Mouse (Mus musculus): Measurements from ENCODE around the gene G430095P16Rik. TPM values are rescaled to one million over a fixed set of nuclear protein-coding genes. Genes with fewer than 3 reads are reported as not detected.

Gene G430095P16Rik
- polyA plus RNA-seq, 1 experiment, result 9.4 TPM

DNA sequence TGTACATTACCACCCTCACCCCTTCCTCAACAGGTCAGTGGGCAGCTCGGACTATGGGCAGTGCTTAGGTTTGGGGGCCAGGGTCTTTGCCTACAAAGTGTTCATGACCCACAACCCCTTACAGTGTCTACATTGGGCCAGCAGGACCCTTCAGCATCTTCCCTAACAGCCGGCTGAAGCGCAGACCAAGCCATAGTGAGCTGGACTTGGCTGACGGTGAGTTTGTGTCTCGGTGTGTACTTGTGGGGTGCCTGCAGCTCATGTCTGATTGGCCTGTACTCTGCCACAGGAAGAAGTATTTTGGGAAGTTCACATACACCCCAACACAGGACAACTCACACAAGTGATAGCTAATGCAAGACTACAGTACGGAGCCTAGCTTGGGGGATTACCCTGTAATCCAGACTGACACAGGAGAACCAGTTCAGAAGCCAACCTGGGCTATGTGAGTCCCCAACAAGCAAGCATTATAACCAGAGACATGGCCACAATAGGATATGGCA, 19.8 kb upstream of the G430095P16Rik start:
- no peak overlapping the region for H3ac ChIP-seq (ENCODE audit: control insufficient read depth, insufficient read length)
- no peaks in the 10 kb centered on the region for H3K79me2 ChIP-seq (ENCODE audit: control insufficient read depth, insufficient read depth)
- H3K36me3 ChIP-seq (ENCODE audit: control insufficient read depth, insufficient read depth), result no peaks in the 10 kb centered on the region
- H3K4me2 ChIP-seq (ENCODE audit: low read depth), result no peak overlapping the region
- H3K27me3 ChIP-seq (ENCODE audit: control insufficient read depth, insufficient read depth, insufficient read length), result no peaks in the 10 kb centered on the region
- no peak overlapping the region for H3K4me3 ChIP-seq
- no peak for TF ChIP-seq TCF3 (IDR thresholded peaks at IDR 0.05; ENCODE audit: insufficient read length, low read depth)
- TF ChIP-seq USF1 (IDR thresholded peaks at IDR 0.05; ENCODE audit: low read depth), result no peak
- no peak for TF ChIP-seq REST (IDR thresholded peaks at IDR 0.05; ENCODE audit: insufficient read depth, insufficient read length)
- TF ChIP-seq E2F4 (IDR thresholded peaks at IDR 0.05; ENCODE audit: insufficient read depth), result no peak
- TF ChIP-seq POLR2AphosphoS2 (IDR thresholded peaks at IDR 0.05; ENCODE audit: insufficient read length, low read depth), result no peak
- no peak for TF ChIP-seq MAX (IDR thresholded peaks at IDR 0.05; ENCODE audit: low read depth)
- no peak for TF ChIP-seq TCF12 (IDR thresholded peaks at IDR 0.05; ENCODE audit: insufficient read depth, poor library complexity, severe bottlenecking)
- TF ChIP-seq MYOD1 (IDR thresholded peaks at IDR 0.05; ENCODE audit: control insufficient read depth in 1 of 3, insufficient read length in 2 of 3, low read depth in 2 of 3), result no peak
- TF ChIP-seq CEBPB (IDR thresholded peaks at IDR 0.05; ENCODE audit: insufficient read depth, poor library complexity, severe bottlenecking), result no peak
- TF ChIP-seq MYOG (IDR thresholded peaks at IDR 0.05; ENCODE audit: control insufficient read depth in 1 of 3, insufficient read depth in 1 of 3, insufficient read length in 2 of 3, low read depth in 2 of 3), result no peak
- TF ChIP-seq SRF (IDR thresholded peaks at IDR 0.05; ENCODE audit: control insufficient read depth, insufficient read length, low read depth), result no peak
- TF ChIP-seq POLR2A (IDR thresholded peaks at IDR 0.05; ENCODE audit: insufficient read length, low read depth), result no peak

DNA sequence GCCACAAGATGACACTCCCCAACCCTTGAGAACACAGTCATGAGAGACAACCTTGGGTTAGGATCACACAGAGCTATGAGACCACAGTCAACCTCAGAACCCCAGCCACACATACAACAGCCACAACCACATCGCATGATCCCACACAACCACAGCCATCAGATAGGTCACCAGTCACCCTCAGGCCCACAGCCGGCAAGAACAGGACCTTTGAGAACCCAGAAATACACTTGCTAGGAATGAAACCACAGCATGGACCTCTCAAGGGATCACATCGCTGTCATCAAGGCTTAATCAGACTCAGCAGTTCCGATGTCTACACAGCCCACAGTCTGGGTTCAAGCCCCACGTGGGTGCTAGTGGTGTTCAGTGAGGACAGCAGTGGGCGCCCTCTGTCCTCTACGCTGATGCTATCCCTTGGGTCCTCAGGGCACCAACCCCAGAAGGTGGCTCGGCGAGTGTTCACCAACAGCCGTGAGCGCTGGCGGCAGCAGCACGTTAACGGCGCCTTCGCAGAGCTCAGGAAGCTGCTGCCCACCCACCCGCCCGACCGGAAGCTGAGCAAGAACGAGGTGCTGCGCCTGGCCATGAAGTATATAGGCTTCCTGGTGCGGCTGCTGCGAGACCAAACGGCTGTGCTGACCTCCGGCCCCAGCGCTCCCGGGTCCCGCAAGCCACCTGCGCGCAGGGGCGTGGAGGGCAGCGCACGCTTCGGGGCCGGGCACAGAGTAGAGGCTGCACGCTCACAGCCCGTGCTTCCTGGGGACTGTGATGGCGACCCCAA, 19.1 kb upstream of the G430095P16Rik start:
- Histone ChIP-seq H3K4me3 (no peak overlapping the region), H3ac (ENCODE audit: control insufficient read depth, insufficient read length) (no peak overlapping the region), H3K79me2 (ENCODE audit: control insufficient read depth, insufficient read depth) (no peaks in the 10 kb centered on the region), H3K36me3 (ENCODE audit: control insufficient read depth, insufficient read depth) (no peaks in the 10 kb centered on the region), H3K27me3 (ENCODE audit: control insufficient read depth, insufficient read depth, insufficient read length) (no peaks in the 10 kb centered on the region), H3K4me2 (ENCODE audit: low read depth) (no peak overlapping the region)
- TF ChIP-seq TCF3 (IDR thresholded peaks at IDR 0.05; ENCODE audit: insufficient read length, low read depth) (no peak), E2F4 (IDR thresholded peaks at IDR 0.05; ENCODE audit: insufficient read depth) (no peak), POLR2AphosphoS2 (IDR thresholded peaks at IDR 0.05; ENCODE audit: insufficient read length, low read depth) (no peak), MAX (IDR thresholded peaks at IDR 0.05; ENCODE audit: low read depth) (no peak), USF1 (IDR thresholded peaks at IDR 0.05; ENCODE audit: low read depth) (no peak), TCF12 (IDR thresholded peaks at IDR 0.05; ENCODE audit: insufficient read depth, poor library complexity, severe bottlenecking) (no peak), MYOD1 (IDR thresholded peaks at IDR 0.05; ENCODE audit: control insufficient read depth in 1 of 3, insufficient read length in 2 of 3, low read depth in 2 of 3) (no peak), CEBPB (IDR thresholded peaks at IDR 0.05; ENCODE audit: insufficient read depth, poor library complexity, severe bottlenecking) (no peak), SRF (IDR thresholded peaks at IDR 0.05; ENCODE audit: control insufficient read depth, insufficient read length, low read depth) (no peak), REST (IDR thresholded peaks at IDR 0.05; ENCODE audit: insufficient read depth, insufficient read length) (no peak)

DNA sequence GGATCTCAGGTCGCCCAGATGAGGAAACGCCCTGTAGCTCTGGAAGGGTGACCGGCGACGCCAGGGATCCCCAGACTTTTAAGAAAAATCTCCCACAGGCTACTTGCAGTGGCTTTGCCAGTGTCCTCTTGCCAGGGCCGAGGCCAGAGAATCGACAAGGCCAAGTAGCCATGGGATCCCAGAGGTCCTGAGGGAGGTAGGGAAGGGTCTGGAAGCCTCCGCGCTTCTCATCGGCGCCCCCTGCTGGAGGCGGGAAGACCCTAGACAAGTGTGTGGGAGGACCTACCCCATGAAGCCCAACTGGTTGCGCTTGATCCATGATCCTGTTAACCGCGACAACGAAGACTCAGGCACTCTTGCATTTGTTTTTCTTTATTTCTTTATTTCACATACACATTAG, 18.5 kb upstream of the G430095P16Rik start:
- Histone ChIP-seq H3ac (ENCODE audit: control insufficient read depth, insufficient read length) (no peak overlapping the region), H3K79me2 (ENCODE audit: control insufficient read depth, insufficient read depth) (no peaks in the 10 kb centered on the region), H3K36me3 (ENCODE audit: control insufficient read depth, insufficient read depth) (no peaks in the 10 kb centered on the region), H3K27me3 (ENCODE audit: control insufficient read depth, insufficient read depth, insufficient read length) (no peaks in the 10 kb centered on the region), H3K4me3 (no peak overlapping the region), H3K4me2 (ENCODE audit: low read depth) (no peak overlapping the region)
- TF ChIP-seq POLR2AphosphoS2 (IDR thresholded peaks at IDR 0.05; ENCODE audit: insufficient read length, low read depth), result no peak
- TF ChIP-seq USF1 (IDR thresholded peaks at IDR 0.05; ENCODE audit: low read depth), result no peak
- TF ChIP-seq MAX (IDR thresholded peaks at IDR 0.05; ENCODE audit: low read depth), result no peak
- no peak for TF ChIP-seq MYOG (IDR thresholded peaks at IDR 0.05; ENCODE audit: control insufficient read depth in 1 of 3, insufficient read depth in 1 of 3, insufficient read length in 2 of 3, low read depth in 2 of 3)
- no peak for TF ChIP-seq SRF (IDR thresholded peaks at IDR 0.05; ENCODE audit: control insufficient read depth, insufficient read length, low read depth)
- no peak for TF ChIP-seq TCF12 (IDR thresholded peaks at IDR 0.05; ENCODE audit: insufficient read depth, poor library complexity, severe bottlenecking)
- TF ChIP-seq REST (IDR thresholded peaks at IDR 0.05; ENCODE audit: insufficient read depth, insufficient read length), result no peak
- no peak for TF ChIP-seq MYOD1 (IDR thresholded peaks at IDR 0.05; ENCODE audit: control insufficient read depth in 1 of 3, insufficient read length in 2 of 3, low read depth in 2 of 3)
- no peak for TF ChIP-seq POLR2A (IDR thresholded peaks at IDR 0.05; ENCODE audit: insufficient read length, low read depth)
- TF ChIP-seq TCF3 (IDR thresholded peaks at IDR 0.05; ENCODE audit: insufficient read length, low read depth), result no peak
- TF ChIP-seq E2F4 (IDR thresholded peaks at IDR 0.05; ENCODE audit: insufficient read depth), result no peak
- TF ChIP-seq CEBPB (IDR thresholded peaks at IDR 0.05; ENCODE audit: insufficient read depth, poor library complexity, severe bottlenecking), result no peak

DNA sequence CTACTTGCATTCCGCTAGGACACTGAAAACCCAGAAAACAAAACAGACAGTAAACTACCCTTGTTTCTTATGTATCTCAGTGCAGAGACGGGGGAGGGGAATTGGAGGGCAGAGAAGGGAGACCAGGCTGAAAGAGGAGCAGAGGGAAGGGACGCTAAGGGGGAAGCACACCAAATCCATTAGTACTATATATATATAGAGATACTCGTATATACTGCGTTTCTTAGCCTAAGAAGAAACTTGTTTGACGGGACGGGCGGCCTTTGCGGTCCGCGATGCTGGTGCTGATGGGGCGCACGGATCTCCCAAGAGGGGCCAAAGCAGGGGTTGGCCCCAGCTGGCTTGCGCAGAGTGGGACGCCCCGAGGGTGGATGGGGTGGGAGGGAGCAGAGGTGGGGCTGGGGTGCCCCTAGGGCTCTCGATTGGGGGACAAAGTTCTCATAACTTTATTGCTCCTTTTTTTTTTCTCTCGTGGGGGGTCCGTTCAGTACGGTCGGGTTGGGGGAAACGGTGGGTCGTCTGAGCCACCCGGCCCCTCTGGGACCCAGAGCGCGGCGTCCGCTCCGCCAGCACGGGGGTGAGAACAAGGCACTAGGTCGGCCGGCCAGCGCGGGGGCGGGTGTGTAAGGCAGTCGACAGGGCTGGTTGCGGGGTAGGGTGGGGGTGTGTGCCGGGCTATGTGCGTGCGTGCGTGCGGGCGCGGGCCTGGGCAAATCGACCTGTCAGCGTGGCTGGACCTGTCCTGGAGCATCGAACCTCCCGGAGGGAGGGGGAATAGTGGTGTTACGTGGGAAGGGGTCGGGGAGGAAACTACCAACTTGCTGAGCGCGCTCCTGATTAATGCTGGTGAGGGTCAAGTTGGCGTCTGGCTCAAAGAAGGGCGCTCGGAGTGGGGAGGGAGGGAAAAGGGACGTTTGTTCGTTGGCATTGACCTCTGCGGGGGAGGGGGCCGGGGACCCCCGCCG, 17.7 kb upstream of the G430095P16Rik start:
- H3K4me2 ChIP-seq (ENCODE audit: low read depth), result no peak overlapping the region
- H3ac ChIP-seq (ENCODE audit: control insufficient read depth, insufficient read length), result no peak overlapping the region
- H3K27me3 ChIP-seq (ENCODE audit: control insufficient read depth, insufficient read depth, insufficient read length), result no peaks in the 10 kb centered on the region
- TF ChIP-seq MYOG (IDR thresholded peaks at IDR 0.05; ENCODE audit: control insufficient read depth in 1 of 3, insufficient read depth in 1 of 3, insufficient read length in 2 of 3, low read depth in 2 of 3) (no peak), POLR2AphosphoS2 (IDR thresholded peaks at IDR 0.05; ENCODE audit: insufficient read length, low read depth) (no peak), SRF (IDR thresholded peaks at IDR 0.05; ENCODE audit: control insufficient read depth, insufficient read length, low read depth) (no peak), MYOD1 (IDR thresholded peaks at IDR 0.05; ENCODE audit: control insufficient read depth in 1 of 3, insufficient read length in 2 of 3, low read depth in 2 of 3) (no peak)
- no peak overlapping the region for H3K4me3 ChIP-seq
- no peaks in the 10 kb centered on the region for H3K79me2 ChIP-seq (ENCODE audit: control insufficient read depth, insufficient read depth)
- no peaks in the 10 kb centered on the region for H3K36me3 ChIP-seq (ENCODE audit: control insufficient read depth, insufficient read depth)

Data from myocyte (in vitro differentiated cells).